Mouse (Mus musculus): ENCODE results near the gene Ogdh.

DNA sequence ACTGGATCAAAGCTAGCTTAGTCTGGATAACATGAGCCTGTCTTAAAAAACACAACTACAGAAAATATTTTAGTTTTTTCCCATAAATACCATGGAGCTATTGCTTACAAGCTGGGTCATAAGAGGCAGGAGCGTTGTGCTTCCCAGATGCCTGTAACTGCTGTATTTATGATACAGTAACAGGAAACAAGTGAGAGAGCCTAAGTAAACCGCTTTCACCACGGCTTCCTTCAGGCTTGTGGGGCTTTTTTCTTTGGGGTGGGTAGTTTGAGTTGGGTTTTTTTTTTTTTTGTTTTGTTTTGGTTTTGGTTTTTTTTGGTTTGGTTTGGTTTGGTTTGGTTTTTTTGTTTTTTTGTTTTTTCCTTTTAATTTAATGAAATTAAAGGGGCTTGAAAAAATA lies 41.2 kb downstream of the Ogdh start:
- TF ChIP-seq CTCF (IDR thresholded peaks at IDR 0.05; ENCODE audit: low read depth) (no peak), EP300 (IDR thresholded peaks at IDR 0.05; ENCODE audit: low read depth) (no peak)
